Comparison of ENCODE assay signal across 8 mouse cellular contexts in genomic region chr4:56492537-56493221, GRCm38 (mm10).
A peak's percentile ranks its signal among the peaks of the same experiment; 100 is the strongest.
DNase-seq lines count a peak whose midpoint lies in the region; ATAC-seq lines count a peak whose summit lies in the region.

No protein-coding gene starts in this region.

- H3K4me3 ChIP-seq in embryonic facial prominence, embryonic 12.5 days: no peak overlapping the region
- H3K4me3 ChIP-seq in heart, embryonic 11.5 days (ENCODE audit: low read depth, low read length): no peak overlapping the region
- no peak overlapping the region for H3K4me3 ChIP-seq in limb, embryonic 10.5 days
- no peak overlapping the region for H3K4me3 ChIP-seq in neural tube, embryonic 11.5 days (ENCODE audit: low read depth, low read length)

- H3K4me2 ChIP-seq in embryonic facial prominence, embryonic 12.5 days (replicated peaks): no peak overlapping the region
- H3K4me2 ChIP-seq in heart, embryonic 11.5 days: peak overlapping the region; percentile 16
- H3K4me2 ChIP-seq in neural tube, embryonic 11.5 days (ENCODE audit: low read depth): no peak overlapping the region

- no peaks in the 10 kb centered on the region for H3K9me3 ChIP-seq in embryonic facial prominence, embryonic 12.5 days
- H3K9me3 ChIP-seq in heart, embryonic 11.5 days (replicated peaks; ENCODE audit: control insufficient read depth, low read length): no peaks in the 10 kb centered on the region
- no peaks in the 10 kb centered on the region for H3K9me3 ChIP-seq in limb, embryonic 10.5 days (replicated peaks)
- H3K9me3 ChIP-seq in neural tube, embryonic 11.5 days (ENCODE audit: control insufficient read depth, low read length): no peaks in the 10 kb centered on the region

- peaks cover 4% of the 10 kb centered on the region; the same call in 1 of the 2 replicates for H3K4me1 ChIP-seq in embryonic facial prominence, embryonic 12.5 days
- H3K4me1 ChIP-seq in heart, embryonic 11.5 days (ENCODE audit: control insufficient read depth, insufficient read depth, low read length): 0 out of 2 replicates have a peak, but pooled peaks cover 3% of the 10 kb centered on the region
- H3K4me1 ChIP-seq in limb, embryonic 10.5 days: no peaks in the 10 kb centered on the region
- H3K4me1 ChIP-seq in neural tube, embryonic 11.5 days (ENCODE audit: control insufficient read depth, insufficient read depth, low read length): no peaks in the 10 kb centered on the region

- H3K27me3 ChIP-seq in embryonic facial prominence, embryonic 12.5 days: no peaks in the 10 kb centered on the region
- peaks cover 2% of the 10 kb centered on the region; the same call in 1 of the 2 replicates for H3K27me3 ChIP-seq in heart, embryonic 11.5 days (ENCODE audit: control insufficient read depth, insufficient read depth, low read length)
- no peaks in the 10 kb centered on the region for H3K27me3 ChIP-seq in limb, embryonic 10.5 days (ENCODE audit: low read depth, poor library complexity, severe bottlenecking)
- H3K27me3 ChIP-seq in neural tube, embryonic 11.5 days (ENCODE audit: control insufficient read depth, insufficient read depth, low read length): no peaks in the 10 kb centered on the region

- H3K36me3 ChIP-seq in embryonic facial prominence, embryonic 12.5 days: no peaks in the 10 kb centered on the region
- H3K36me3 ChIP-seq in heart, embryonic 11.5 days (ENCODE audit: control insufficient read depth, insufficient read depth, low read length): no peaks in the 10 kb centered on the region
- H3K36me3 ChIP-seq in limb, embryonic 10.5 days: no peaks in the 10 kb centered on the region
- no peaks in the 10 kb centered on the region for H3K36me3 ChIP-seq in neural tube, embryonic 11.5 days (ENCODE audit: control insufficient read depth, insufficient read depth, low read length)

- ATAC-seq in embryonic facial prominence, embryonic 12.5 days (ENCODE audit: insufficient number of reproducible peaks, insufficient read depth, low FRiP score, low TSS enrichment): 0 out of 2 replicates have a peak, but pooled peaks have one; percentile 47
- ATAC-seq in heart, embryonic 11.5 days (replicated peaks; ENCODE audit: insufficient number of reproducible peaks, low FRiP score, low TSS enrichment): no peak
- ATAC-seq in neural tube, embryonic 11.5 days (ENCODE audit: insufficient read depth, low FRiP score, low TSS enrichment): peak; percentile 60

- no peak overlapping the region for H3K9ac ChIP-seq in embryonic facial prominence, embryonic 12.5 days
- no peak overlapping the region for H3K9ac ChIP-seq in heart, embryonic 11.5 days (ENCODE audit: low read depth, low read length)
- H3K9ac ChIP-seq in neural tube, embryonic 11.5 days (ENCODE audit: low read length): no peak overlapping the region

- DNase-seq in 416B (ENCODE audit: low read depth): peak; percentile 45
- DNase-seq in adrenal gland, postnatal 14 days: peak; percentile 67
- peak; percentile 66 for DNase-seq in kidney, adult 9 months
- DNase-seq in limb, embryonic 10.5 days (ENCODE audit: low spot score): peak; percentile 42
- DNase-seq in neural tube, embryonic 11.5 days (ENCODE audit: low spot score): peak; percentile 68
- DNase-seq in thymus, postnatal 14 days: peak; percentile 5

- H3K27ac ChIP-seq in embryonic facial prominence, embryonic 12.5 days: no peak overlapping the region
- no peak overlapping the region for H3K27ac ChIP-seq in heart, embryonic 11.5 days (ENCODE audit: low read depth, low read length)
- no peak overlapping the region for H3K27ac ChIP-seq in limb, embryonic 10.5 days
- H3K27ac ChIP-seq in neural tube, embryonic 11.5 days (ENCODE audit: low read depth, low read length): no peak overlapping the region

- 48% methylated on average over 16 of the region's 16 CpGs for WGBS in embryonic facial prominence, embryonic 12.5 days
- 40% methylated on average over 16 of the region's 16 CpGs for WGBS in heart, embryonic 11.5 days (ENCODE audit: insufficient replicate concordance)
- 63% methylated on average over 16 of the region's 16 CpGs for WGBS in limb, embryonic 10.5 days
- 58% methylated on average over 16 of the region's 16 CpGs for WGBS in neural tube, embryonic 11.5 days

Comparison
In these comparisons a context has a peak if more than half of its experiments do, and no peak if none do; other contexts are left out.
1. DNase-seq: peak in every context shown above with its lines; median percentile 68 in neural tube, embryonic 11.5 days; 67 in adrenal gland, postnatal 14 days; 66 in kidney, adult 9 months; 45 in 416B; 42 in limb, embryonic 10.5 days; 5 in thymus, postnatal 14 days.